Mouse (Mus musculus) regulatory T cell (primary cell): ENCODE results near the gene Dok3.

Experiments
- in situ Hi-C: fragments of 300-600 bp; cut with MboI, MseI; formaldehyde crosslinking; loops from one replicate; pipeline ENCODE4 v1.15.1; 2025; ENCODE audit warnings: high pct_unique_total_duplicates

Dok3 gene

DNA sequence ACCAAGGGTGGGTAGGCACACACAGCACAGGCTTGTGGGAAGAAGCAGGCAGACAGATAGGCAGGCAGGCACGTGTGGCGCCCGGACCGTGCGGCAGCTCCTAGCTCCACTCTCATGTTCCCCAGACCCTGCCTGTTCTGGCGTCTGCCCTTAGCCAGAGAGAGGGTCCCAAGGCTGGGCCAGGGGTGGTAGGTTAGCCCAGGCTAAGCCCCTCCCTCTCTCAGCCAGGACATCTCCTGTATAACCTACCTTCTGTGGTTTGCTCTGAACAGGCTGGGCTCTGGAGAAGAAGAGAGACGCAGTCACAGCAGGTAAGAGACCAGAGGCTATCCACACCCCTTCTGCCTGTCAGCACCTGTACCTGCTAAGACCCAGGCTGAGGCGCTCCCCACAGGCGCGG is 20.6 kb downstream of the Dok3 start:
- in situ Hi-C loops, result no loop called here

DNA sequence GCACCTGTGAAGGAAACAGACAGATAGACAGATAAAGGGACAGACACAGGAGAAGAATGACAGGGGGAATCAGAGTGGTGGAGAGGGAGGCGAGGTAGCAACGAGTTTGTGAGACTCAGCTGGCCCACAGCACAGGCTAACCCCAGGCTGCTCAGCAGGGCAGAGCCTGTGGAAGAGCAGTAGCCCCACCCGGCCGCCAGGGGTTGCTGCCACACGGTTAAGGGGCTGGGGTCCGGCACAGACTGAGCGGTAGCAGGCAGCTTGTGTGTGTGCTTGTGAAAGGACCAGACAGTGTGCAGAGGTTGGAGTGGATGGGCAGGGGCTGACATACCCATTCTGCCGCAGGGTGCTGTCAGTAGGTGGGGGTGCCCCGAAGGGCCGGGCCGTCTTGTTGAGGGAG is 21.2 kb downstream of the Dok3 start:
- in situ Hi-C loops, result no loop called here

DNA sequence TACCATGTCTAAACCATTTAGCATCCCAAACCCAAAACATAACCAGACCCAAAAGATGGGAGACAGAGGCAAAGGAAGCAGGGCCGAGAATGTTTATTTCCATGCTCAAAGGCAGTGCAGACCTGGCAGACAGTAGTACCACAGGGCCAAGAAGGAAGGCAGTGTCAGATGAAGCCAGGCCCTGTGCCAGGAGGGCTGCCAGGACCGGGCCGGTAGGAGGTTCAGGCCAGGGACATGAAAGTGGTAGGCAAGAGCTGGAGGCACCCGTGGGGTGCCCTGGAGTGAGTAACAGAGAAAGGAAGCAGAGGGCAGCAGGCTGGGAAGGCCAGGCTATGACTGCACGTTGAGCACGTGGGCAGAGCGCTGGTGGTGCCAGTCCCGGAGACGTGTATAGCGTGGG is 22.4 kb downstream of the Dok3 start:
- in situ Hi-C loops, result no loop called here

DNA sequence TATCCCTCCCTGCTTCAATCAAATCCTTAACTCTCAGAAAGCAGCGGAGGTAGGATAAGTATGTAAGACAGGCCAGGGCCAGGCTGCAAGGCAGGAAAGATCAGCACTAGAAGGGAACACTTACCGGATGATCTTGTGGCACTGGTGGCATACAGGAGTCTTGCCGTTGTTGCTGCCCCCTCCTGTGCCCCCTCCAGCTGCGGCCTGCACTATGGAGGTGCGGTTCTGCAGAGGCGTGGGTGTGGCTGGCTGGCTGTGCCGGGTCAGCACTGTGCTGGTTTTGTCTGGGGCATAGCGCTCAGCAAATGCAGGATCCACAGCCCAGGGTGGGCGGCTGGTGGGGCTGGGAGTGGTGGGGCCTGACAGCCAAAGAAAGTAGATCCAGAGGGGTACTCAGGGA is 23.3 kb downstream of the Dok3 start:
- in situ Hi-C loops, result no loop called here

DNA sequence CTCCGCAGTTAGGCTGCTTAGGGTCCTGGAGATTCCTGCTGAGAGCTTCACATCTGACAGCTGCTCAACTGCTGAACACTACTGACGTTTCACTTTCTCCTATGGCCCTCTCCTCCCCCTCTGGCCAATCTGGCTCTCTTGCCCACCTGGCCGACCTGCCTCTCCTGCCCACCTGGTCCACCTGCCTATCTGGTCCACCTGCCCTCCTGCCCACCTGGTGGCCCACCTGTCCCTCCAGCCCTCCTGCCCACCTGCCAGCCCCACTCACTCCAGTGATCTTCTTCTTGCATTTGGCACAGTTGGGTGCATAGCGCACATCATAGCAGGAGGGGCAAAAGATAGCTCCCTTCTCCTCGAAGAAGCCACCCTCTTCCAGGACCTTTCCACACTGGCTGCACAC is 24.7 kb downstream of the Dok3 start:
- in situ Hi-C loops, result no loop called here

DNA sequence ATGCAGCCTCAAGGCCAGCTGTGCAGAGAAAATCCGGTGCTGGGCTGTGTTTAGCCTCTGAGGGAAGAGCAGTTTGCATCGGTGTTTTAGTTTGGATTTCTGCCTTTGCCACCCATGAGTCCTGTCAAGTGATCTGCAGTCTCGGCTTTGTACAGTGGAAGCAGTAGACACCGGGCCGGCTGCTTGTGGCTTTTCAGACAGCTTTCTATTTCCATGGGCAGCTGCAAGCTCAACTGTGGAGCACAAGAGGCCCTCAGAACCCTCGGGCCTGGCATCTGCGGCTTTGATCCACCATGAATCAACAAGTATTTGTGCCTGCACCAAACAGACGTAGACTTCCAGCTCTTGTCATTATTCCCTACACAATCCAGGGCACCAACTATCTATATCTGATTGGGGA is 26.7 kb downstream of the Dok3 start:
- in situ Hi-C loops, result no loop called here

DNA sequence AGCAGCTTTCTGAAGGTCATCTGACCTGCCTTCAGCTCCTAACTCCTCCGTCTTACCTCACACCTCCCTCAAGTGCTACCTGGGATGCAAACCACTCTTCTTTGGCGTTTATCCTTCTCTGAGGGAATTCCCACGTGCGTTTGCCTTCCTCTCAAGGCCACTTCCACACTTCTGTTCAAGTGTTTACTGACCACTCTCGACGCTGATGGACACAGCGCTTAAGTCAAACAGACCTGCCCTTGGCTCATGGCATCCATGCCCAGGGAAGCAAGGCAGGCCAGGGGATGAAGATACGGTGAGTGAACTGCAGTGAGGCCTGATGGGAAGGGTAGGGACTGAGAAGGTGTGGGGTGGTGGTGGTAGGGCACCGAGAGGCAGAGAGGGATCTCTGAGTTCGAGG is 28.5 kb downstream of the Dok3 start:
- in situ Hi-C loops, result no loop called here

DNA sequence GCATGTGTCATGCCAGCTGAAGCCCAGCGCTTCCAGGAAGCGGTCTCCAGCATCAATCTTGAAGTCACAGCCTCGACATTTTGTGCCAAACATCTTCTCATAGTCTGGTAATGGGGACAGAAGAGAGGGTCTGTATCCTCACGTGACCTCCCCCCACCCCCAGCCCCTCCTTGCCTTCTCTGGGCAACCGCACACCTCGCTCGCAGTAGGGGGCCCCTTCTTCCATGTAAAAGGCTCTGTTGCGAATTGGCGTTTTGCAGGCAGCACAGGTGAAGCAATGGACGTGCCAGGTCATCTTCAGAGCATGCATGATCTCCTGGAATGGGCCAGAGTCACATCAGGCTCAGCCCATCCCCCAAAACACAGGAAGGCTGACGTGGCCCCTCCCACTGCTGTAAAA is 30.2 kb downstream of the Dok3 start:
- in situ Hi-C loops, result no loop called here

DNA sequence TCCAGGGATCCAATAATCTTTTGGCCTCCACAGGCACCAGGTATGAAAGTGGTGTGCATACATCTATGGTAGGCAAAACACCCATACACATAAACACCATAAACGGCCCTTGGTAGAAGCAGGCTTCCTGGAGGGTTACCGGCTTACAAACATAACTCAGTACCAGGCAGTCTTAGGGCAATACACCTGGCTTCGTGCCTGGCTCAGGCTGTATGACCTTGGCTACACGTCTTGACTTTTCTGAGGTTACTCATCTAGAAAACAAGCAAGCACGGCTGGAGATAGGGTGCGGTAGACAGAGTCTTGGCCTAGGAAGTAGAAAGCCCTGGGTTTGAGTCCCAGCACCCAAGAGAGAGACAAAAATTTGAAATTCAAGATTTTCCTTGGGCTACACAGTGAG is 32.4 kb downstream of the Dok3 start:
- in situ Hi-C loops, result no loop called here

DNA sequence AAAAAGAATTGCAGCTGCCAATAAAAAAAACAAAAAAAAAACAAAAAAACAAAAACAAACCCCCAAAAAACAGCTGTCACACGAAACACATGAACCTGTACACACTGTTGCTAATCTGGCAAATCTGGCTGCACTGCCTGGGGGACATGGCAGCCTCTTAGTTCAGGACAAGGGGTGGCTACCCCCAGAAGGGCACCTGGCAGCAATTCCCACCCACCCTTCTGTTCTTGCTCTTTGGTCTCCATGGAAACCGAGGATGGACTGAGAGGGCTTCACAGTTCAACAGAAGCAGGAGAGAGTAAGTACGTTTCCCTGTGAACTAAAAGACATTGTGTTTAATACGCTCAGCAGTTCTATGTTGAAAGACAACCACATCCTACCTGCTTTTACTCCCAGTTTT is 33.4 kb downstream of the Dok3 start:
- in situ Hi-C loops, result no loop called here

DNA sequence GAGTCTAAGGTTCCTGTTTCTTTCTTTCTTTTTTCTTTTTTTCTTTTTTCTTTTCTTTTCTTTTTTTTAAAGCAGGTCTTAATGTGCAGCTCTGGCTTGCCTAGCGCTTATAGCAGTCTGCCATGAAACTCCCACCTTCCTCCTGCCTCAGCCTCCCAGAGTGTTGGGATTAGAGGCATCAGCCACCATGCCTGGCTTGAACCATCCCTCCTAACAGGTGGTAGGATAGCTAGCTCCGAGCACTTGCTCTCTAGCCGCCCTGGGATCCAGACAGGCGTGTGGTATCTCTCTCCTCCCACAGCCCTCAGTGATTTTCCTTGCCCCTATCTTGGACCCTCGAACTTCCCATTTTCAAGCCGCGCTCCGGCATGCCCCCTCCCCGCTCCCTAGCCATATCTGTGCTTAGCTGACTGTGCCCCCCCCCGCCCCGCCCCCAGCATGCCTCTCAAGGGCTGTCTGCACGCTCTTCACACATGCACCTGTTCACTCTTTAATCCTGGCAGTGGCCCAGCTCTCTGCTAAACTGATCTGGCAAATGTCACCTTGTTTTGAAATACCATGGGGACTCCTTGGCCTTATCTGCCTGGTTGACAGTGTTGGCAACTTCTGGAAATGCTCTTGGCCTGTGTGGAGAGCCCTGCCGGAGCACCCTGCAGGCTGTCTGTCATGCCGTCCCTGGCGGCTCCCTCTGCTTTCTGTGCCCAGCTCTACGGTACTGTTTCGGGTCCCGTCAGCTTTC is 34.0 kb downstream of the Dok3 start:
- in situ Hi-C loops, result no loop called here

DNA sequence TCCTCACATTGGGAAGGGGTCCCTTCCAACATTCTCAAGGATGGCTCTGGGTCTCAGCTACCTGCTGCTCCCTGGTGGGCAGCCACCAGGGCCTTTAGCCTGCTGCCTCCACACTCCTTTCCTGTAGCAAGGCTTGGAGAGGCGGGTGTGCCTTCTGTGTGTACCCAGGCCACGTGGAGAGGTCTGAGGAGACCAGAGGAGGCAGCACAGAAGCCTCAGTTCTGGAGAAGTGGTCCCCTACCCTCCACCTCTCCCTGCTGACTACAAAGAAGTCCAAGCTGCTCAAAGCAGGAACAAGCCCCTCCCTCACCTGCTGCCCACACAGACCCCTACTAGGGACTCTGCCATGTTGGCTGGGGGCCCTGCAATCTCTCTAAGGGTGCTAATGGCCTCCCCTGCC is 34.8 kb downstream of the Dok3 start:
- in situ Hi-C loops, result no loop called here

DNA sequence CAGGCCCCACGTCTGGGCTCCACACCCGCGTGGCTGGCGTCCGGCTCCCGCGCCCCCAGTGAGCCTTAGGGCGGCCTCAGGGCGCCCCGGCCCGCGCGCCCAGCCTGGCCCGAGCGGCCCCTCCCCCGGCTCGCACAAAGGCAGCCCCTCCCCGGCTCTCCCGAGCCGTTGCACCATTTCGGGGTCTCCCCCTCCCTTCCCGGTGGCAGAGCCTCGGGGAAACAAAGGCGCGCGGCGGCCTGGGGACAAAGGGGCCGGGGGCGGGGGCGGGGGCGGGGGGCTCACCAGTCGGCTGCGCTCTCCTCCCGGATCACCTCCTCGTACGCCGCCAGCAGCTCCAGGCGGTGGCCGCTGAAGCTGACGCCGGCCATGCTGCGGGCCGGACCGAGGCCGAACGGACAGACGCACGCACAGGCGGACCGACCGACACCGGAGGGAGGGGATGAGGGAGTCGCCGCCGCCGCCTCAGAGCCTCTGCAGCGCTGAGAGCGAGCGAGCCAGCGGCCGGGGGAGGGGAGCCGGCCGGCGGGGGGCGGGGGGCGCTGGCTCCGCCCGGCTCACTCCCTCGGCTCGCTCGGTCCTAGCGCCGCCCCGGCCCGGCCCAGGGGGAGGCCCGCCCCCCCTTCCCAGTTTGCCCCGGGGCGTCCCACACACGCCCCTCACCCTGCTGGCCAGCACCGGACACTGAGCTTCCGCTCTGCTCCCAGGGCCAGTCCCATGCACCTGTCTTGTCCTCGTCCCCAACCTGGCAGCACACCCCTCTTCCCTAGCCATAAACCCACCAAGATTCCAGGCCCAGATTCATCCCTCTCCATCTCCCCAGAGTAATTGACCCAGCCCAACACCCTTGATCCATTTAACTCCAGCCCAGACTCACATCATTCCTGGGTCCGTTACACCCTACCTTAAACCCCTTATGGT is 41.3 kb downstream of the Dok3 start, which contains the start of gene Dbn1:
Gene Dbn1, minus strand, starts transcription at position 534 of the 921 bp plus-strand sequence.
- in situ Hi-C loops, result no loop called here

DNA sequence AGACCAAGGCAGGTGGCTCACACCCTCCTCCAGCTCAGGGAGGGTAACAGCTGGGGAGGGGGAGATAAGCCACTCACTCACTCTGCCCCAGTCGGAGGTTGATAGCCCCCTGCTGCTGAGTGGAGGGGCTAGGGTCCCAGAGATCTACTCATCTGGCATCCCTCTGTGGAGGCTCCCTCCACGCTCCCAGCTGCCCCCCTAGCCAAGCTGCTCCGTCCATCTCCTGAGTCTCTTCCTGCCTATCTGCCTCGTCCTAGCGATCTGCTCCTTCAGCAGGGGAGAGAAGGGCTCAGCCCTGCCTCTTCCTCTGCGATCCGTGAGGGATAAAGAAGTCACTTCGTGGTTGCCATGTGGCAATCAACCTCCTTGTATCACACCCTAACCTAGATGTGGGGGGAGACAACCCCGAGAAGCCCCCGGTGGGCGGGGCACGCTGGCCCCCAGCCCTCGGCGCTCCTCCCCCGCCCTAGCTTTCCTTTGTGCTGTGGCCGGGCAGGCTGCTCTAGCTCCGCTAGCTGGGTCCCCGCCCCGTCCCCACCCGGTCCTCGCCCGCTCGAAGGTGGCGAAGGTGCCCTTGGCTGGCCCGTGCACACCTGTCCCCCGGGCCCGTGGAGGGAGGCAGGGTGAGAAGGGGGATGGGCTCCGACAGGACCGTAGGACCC is 42.0 kb downstream of the Dok3 start:
- in situ Hi-C loops, result no loop called here

DNA sequence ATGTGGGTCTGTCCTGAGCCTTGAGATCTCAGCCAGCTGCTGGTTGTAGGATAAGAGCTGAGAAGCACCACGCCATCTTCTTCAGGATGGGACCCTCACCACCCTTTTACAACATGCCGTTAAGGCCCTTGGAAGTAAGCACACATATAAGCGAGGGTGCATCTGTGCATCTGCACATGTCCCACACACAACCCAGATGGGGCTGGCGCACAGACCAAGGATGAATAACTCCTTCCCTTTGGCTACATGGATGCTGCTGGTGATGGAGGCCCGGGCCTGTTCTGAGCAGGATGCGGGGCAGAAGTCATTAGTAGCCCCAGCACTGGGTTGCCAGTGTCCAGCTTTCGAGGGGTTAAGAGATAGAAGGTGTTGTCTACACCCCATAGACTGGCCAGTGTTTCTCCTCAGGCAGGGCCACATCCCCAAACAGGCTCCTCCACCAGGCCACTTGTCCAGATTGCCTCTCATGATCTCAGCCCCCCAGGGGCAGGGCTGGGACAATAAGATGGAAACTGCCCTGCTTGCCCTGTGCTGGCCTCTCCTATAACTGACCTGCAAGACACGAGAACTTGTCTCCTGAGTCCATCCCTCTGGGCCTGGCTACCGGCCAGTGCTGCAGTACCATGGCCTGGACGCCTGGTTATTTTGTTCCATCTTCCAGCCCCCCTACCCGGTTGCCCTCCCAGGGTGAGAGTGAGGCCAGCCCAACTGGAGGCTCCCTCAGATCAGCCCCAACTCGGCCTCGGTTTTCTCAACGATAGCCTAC is 42.9 kb downstream of the Dok3 start:
- in situ Hi-C loops, result no loop called here

DNA sequence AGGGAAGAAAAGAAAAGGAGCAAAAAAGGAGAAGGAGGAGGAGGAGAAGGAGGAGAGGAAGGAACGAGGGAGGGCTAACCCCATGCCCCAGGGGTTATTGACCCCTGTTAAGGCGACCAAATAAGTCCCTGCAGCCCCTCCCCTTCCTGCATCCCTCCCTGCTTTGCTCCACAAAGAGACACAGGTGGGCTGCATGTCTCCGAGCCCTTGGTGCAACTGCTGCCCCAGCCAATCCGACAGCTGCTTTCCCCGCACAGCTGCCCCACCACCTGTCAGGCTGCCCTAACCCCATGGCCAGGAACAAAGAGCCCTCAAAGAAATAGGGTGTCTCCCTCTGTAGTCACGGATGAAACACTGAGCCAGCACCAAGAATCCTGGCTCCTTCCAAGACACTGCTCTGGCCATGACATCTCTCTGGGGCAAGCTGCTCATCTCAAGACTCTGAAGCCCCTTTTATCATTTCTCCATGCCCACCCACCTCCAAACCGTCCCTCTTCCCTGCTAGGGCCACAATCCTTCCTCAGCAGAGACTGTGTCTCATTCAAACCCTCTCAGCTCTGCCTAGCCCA is 44.5 kb downstream of the Dok3 start:
- in situ Hi-C loops, result no loop called here

DNA sequence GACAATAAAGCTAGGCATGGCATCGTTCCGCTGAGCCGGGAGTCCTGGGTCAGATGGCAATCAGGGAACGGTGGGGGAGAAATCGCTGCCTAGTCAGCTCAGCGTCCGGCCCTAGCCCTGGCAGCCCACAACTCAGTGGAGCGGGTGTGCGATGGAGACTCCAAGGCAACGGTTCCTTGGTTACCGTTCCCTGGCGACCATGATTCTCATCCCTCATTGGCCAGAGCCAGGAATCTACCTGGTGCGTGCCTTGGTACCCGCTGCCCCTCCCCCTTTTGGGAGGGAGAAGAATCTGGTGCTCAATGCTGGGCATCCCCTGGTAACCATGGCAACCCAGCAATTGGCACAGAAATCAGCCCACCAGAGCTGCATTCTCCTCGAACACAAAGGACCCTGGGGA is 45.5 kb downstream of the Dok3 start:
- in situ Hi-C loops, result no loop called here

DNA sequence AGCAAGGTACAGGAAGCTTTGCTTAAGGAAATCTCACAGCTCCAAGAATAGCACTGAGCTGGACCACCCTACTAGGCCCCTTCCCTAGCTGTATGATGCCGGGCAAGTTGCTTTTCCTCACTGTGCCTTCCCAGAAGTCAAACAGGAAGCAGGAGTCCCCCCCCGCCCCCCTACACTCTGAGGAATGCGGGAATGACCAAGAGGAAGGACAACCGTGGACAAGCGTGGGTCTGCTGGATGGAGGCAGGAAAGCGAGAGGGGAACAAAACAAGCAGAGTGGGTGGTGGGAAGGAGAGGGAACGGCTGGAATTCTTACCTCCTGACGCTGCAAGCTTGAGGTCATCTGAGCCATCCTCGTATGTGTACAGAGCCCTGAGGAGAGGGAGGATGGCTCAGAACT is 46.0 kb downstream of the Dok3 start:
- in situ Hi-C loops, result no loop called here

DNA sequence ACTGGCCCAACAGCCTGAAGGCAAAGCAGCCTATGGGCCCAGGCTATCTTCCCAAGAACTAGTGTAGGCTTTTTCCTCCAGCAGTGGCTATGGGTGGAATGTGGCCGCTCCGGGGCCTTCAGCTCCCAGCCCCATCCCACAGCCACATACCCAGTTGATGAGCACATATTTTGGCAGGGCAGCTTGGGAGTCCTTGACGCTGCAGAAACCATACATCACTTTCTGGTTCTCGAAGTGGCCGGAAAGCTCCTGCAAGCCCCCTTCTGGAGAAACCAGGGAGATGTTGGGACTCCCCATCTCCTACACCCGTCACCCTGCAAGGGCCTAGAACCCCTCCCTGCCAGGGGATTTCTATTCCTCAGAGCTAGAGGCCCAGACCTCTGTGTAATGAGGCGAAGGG is 46.6 kb downstream of the Dok3 start:
- in situ Hi-C loops, result no loop called here

DNA sequence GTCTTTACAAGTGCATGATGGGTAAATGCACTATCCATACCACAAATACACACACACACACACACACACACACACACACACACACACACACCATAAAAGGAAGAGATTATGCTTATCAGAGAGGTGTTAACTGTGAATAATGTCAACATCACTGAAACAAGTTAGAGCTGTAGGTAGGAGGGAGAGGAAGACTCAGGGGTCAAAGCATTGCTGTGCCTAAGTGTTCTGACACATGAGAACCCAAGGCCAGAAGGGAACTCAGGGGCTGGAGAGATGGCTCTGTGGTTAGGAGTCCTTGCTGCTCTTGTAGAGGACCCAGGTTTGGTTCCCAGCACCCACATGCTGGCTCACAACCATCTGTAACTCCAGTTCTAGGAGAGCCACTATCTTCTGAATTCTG is 49.2 kb downstream of the Dok3 start:
- in situ Hi-C loops, result loop anchor here (5.0 kb wide), 2 partner anchors 32 to 68 kb away; partner anchors contain the start of gene Pdlim7

DNA sequence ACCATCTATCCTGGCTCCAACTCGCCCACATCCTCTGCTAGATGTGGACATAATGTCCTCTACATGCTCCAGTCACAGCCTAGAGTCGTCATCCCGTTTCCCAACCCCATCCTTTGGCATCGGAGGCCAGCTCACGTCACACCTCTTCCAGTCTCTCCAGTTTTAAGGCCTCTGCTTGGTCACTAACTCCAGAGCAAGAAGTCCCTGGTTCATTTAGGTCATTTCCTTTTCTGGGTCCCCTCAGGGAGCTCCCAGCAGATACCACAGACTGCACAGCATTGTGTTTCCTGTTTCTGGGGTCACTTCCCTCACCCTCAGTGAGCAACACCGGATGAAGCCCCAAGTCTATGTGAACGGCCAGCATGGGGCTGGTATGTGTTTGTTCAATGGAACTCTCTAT is 50.1 kb downstream of the Dok3 start:
- in situ Hi-C loops, result loop anchor here (5.0 kb wide), 2 partner anchors 33 to 67 kb away; partner anchors contain the start of gene Pdlim7
